Comparison of ENCODE assay signal across 15 mouse cellular contexts in genomic region chr17:45845832-45846231, GRCm38 (mm10).
A peak's percentile ranks its signal among the peaks of the same experiment; 100 is the strongest.
DNase-seq lines count a peak whose midpoint lies in the region; ATAC-seq and TF ChIP-seq lines count a peak whose summit lies in the region.
"Had no signal": no experiment of that assay in that cellular context is flagged by ENCODE, and none has a peak within 500 bp of the region (broad histone marks: within the 10 kb centered on the region; RNA-seq: fewer than 3 reads in every experiment).

No protein-coding gene starts in this region.

- peaks cover 5% of the 10 kb centered on the region for H3K9me3 ChIP-seq in liver, postnatal 0 days (ENCODE audit: low read length)
- H3K9me3 ChIP-seq in liver, embryonic 12.5 days (replicated peaks), result peaks cover 4% of the 10 kb centered on the region; the same call in 1 of the 2 replicates
- H3K9me3 ChIP-seq: liver, embryonic 15.5 days had no signal

- no peak overlapping the region for H3K9ac ChIP-seq in liver, postnatal 0 days (replicated peaks)
- H3K9ac ChIP-seq in liver, embryonic 12.5 days, result no peak overlapping the region
- H3K9ac ChIP-seq: forebrain, embryonic 12.5 days; heart, embryonic 13.5 days; hindbrain, embryonic 12.5 days; liver, embryonic 15.5 days had no signal

- H3K27me3 ChIP-seq in liver, postnatal 0 days (ENCODE audit: insufficient read depth, low read length), result no peaks in the 10 kb centered on the region
- no peaks in the 10 kb centered on the region for H3K27me3 ChIP-seq in liver, embryonic 12.5 days (replicated peaks)
- H3K27me3 ChIP-seq: forebrain, embryonic 12.5 days; liver, embryonic 15.5 days had no signal

- H3K36me3 ChIP-seq in liver, postnatal 0 days (replicated peaks; ENCODE audit: insufficient read depth, low read length), result no peaks in the 10 kb centered on the region
- H3K36me3 ChIP-seq in liver, embryonic 12.5 days, result no peaks in the 10 kb centered on the region
- H3K36me3 ChIP-seq: forebrain, embryonic 12.5 days; heart, embryonic 13.5 days; hindbrain, embryonic 12.5 days; liver, embryonic 15.5 days had no signal

- no peak overlapping the region for H3K4me3 ChIP-seq in liver, postnatal 0 days (ENCODE audit: low read depth, low read length)
- H3K4me3 ChIP-seq in liver, embryonic 12.5 days, result no peak overlapping the region
- H3K4me3 ChIP-seq: forebrain, embryonic 12.5 days; heart, embryonic 13.5 days; hindbrain, embryonic 12.5 days; liver, embryonic 15.5 days had no signal

- ATAC-seq in CD4-positive, CD25-positive, alpha-beta regulatory T cell, adult 4 months, result no peak
- ATAC-seq in liver, postnatal 0 days, result no peak
- no peak for ATAC-seq in liver, embryonic 12.5 days

- no peak overlapping the region for H3K4me2 ChIP-seq in liver, postnatal 0 days (ENCODE audit: low read depth, low read length)
- no peak overlapping the region for H3K4me2 ChIP-seq in liver, embryonic 12.5 days
- H3K4me2 ChIP-seq: forebrain, embryonic 12.5 days; heart, embryonic 13.5 days; hindbrain, embryonic 12.5 days; liver, embryonic 15.5 days had no signal

- 83% methylated on average over 5 of the region's 5 CpGs for WGBS in liver, postnatal 0 days (ENCODE audit: insufficient replicate concordance)
- 72% methylated on average over 5 of the region's 5 CpGs for WGBS in liver, embryonic 12.5 days (ENCODE audit: insufficient replicate concordance)

- peak; percentile 33 for DNase-seq in CD4-positive, CD25-positive, alpha-beta regulatory T cell, adult 2 months (ENCODE audit: low read depth, low spot score)
- no peak for DNase-seq in liver, postnatal 0 days
- peak; percentile 63 for DNase-seq in ES-CJ7 (ENCODE audit: low read depth, low spot score)
- peak; percentile 11 for DNase-seq in naive thymus-derived CD4-positive, alpha-beta T cell, adult 2 months (ENCODE audit: low read depth)
- no peak for DNase-seq in yolk sac, embryonic 10.5 days (ENCODE audit: low spot score)
- DNase-seq in adrenal gland, postnatal 36 days, result no peak
- DNase-seq: cerebellum, adult 8-10 months; gastrocnemius, postnatal 14 days; kidney, postnatal 25 days had no signal

- no peak for TF ChIP-seq EP300 in liver, postnatal 0 days (IDR thresholded peaks at IDR 0.05; ENCODE audit: low read depth)

- TF ChIP-seq CTCF in liver, postnatal 0 days (IDR thresholded peaks at IDR 0.05; ENCODE audit: low read depth), result peak; percentile 52

- H3K27ac ChIP-seq in liver, postnatal 0 days (ENCODE audit: low read depth), result no peak overlapping the region
- no peak overlapping the region for H3K27ac ChIP-seq in liver, embryonic 12.5 days
- H3K27ac ChIP-seq: forebrain, embryonic 12.5 days; heart, embryonic 13.5 days; hindbrain, embryonic 12.5 days; liver, embryonic 15.5 days had no signal

- H3K4me1 ChIP-seq in liver, postnatal 0 days (ENCODE audit: insufficient read depth), result no peaks in the 10 kb centered on the region
- H3K4me1 ChIP-seq in liver, embryonic 12.5 days, result no peaks in the 10 kb centered on the region
- H3K4me1 ChIP-seq: forebrain, embryonic 12.5 days; liver, embryonic 15.5 days had no signal

Comparison
In these comparisons a context has a peak if more than half of its experiments do, and no peak if none do; other contexts are left out.
1. DNase-seq: peak in CD4-positive, CD25-positive, alpha-beta regulatory T cell, adult 2 months (single experiment), ES-CJ7 (single experiment) and naive thymus-derived CD4-positive, alpha-beta T cell, adult 2 months (single experiment); none in liver, postnatal 0 days (single experiment), yolk sac, embryonic 10.5 days (single experiment) and adrenal gland, postnatal 36 days (0 of 2).